Mouse (Mus musculus): ENCODE data around the gene Ccdc190.

- TF ChIP-seq CTCF (IDR thresholded peaks at IDR 0.05; ENCODE audit: borderline replicate concordance, control insufficient read depth, extremely low read depth, insufficient read depth, low read length, poor library complexity) (no peak), POLR2A (IDR thresholded peaks at IDR 0.05; ENCODE audit: control insufficient read depth, extremely low read depth, insufficient read depth, low read length, poor library complexity) (no peak)
Measured at GRCm38 (mm10) chr1:169952636-169953035, 24.2 kb downstream of the Ccdc190 start.
